Mouse (Mus musculus) stomach, postnatal 0 days (tissue): ENCODE data around the gene Cdc73.

Experiments used
- CTCF ChIP-seq: IDR thresholded peaks from 2 replicates; pipeline ENCODE4 v1.5.1; 2016; ENCODE audit warnings: antibody characterized with exemption, low read depth, mild to moderate bottlenecking, moderate library complexity
- EP300 ChIP-seq: optimal IDR thresholded peaks from 2 replicates; pipeline ENCODE3; 2016; ENCODE audit warnings: antibody characterized with exemption

- TF ChIP-seq CTCF: no peak
- TF ChIP-seq EP300: no peak
These were observed 56.5 kb downstream of the Cdc73 start for GRCm38 (mm10) chr1:143646219-143646618.
